Mouse (Mus musculus): ENCODE measurements around the gene Tmod1.

DNA sequence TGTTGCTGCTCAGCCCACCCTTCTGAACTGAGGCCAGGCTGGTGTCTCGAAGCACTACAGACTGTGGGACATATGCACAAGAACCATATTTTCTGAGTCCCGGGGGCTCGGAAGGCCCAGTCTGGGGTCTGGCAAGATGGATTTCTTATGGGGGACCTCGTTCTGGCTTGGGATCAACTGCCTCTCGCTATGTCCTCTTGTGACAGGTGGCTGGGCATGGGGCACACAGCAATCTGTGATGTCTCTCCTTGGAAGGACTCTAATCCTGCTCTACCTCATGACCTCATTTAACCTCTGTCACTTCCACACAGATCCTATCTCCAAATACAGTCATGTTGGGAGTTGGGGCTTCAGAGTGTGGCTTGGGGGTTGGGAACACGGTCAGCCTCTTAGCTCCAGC is 33.9 kb downstream of the Tmod1 start:
- no peak for TF ChIP-seq CTCF (IDR thresholded peaks at IDR 0.05)
- TF ChIP-seq EP300 (IDR thresholded peaks at IDR 0.05), result no peak

Measured in lung, postnatal 0 days (tissue).